Mouse (Mus musculus): Measurements from ENCODE around the gene Ctse.

DNA sequence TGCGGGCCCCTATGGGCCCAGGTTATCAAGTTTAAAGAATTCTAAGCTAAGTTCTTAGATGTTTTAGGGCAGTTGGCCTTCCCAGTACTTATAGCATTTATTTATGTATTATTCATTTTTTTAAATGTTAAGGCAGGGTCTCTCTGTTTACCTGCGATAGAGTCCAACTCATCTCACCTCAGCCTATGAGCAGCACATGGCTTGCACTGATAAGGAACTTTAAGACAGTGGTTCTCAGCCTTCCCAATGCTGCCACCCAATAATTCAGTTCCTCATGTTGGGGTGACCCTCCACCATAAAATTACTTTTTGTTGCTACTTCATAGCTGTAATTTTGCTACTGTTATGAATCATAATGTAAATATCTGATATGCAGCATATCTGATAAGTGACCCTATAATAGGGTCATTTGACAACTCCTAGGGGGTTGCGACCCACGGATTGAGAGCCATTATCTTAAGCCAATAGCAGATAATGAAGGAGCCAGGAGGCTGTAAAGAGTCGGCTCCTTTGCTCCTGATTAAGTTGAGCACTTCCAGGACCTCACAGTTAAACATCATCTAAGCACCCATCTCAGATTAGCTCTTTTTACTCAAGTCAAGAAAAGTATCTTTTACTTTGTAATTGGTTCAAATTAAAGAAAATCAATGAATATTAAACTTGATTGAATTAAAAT lies 21.4 kb upstream of the Ctse start:
- no peak for TF ChIP-seq CTCF (conservative IDR thresholded peaks at IDR 0.05 in 1 of 2, IDR thresholded peaks at IDR 0.05 in 1 of 2; ENCODE audit: low read depth in 2 of 2, low read length in 2 of 2)
- TF ChIP-seq USF1 (IDR thresholded peaks at IDR 0.05; ENCODE audit: low read depth, low read length): no peak
- no peak for TF ChIP-seq TBP (conservative IDR thresholded peaks at IDR 0.05; ENCODE audit: low read depth, low read length)
- no peak for TF ChIP-seq CHD1 (IDR thresholded peaks at IDR 0.05; ENCODE audit: low read depth, low read length)
- TF ChIP-seq ZNF384 (IDR thresholded peaks at IDR 0.05; ENCODE audit: low read depth, low read length): no peak
- no peak for TF ChIP-seq EP300 (IDR thresholded peaks at IDR 0.05; ENCODE audit: low read length)
- no peak for TF ChIP-seq TCF12 (IDR thresholded peaks at IDR 0.05; ENCODE audit: low read depth, low read length)

Data from CH12.LX (cell line).